Mouse (Mus musculus): ENCODE data around the gene Adgre1. TPM values are rescaled to one million over a fixed set of nuclear protein-coding genes. Genes with fewer than 3 reads are reported as not detected.

Adgre1 gene
- polyA plus RNA-seq, 1 experiment = not detected

- H3K4me3 ChIP-seq (ENCODE audit: low read depth, low read length) = no peak overlapping the region
- no peak overlapping the region for H3K9ac ChIP-seq (ENCODE audit: low read depth, poor library complexity, severe bottlenecking)
- H3K36me3 ChIP-seq (ENCODE audit: control insufficient read depth, insufficient read depth, low read length, poor library complexity, severe bottlenecking) = no peaks in the 10 kb centered on the region
- no peaks in the 10 kb centered on the region for H3K9me3 ChIP-seq (replicated peaks; ENCODE audit: control insufficient read depth, insufficient read depth, low read length, poor library complexity, severe bottlenecking)
- H3K27me3 ChIP-seq (ENCODE audit: control insufficient read depth, insufficient read depth, low read length, poor library complexity, severe bottlenecking) = no peaks in the 10 kb centered on the region
- H3K27ac ChIP-seq (ENCODE audit: insufficient read depth, low read length) = no peak overlapping the region
- TF ChIP-seq EP300 (IDR thresholded peaks at IDR 0.05; ENCODE audit: insufficient read depth, low read depth, low read length) (no peak), POLR2A (IDR thresholded peaks at IDR 0.05; ENCODE audit: insufficient read depth, low read length) (no peak), CTCF (IDR thresholded peaks at IDR 0.05; ENCODE audit: low read depth, low read length) (no peak)
- H3K4me1 ChIP-seq (ENCODE audit: control insufficient read depth, insufficient read depth, low read length) = no peaks in the 10 kb centered on the region
Observed at GRCm38 (mm10) chr17:57351107-57351506, 7.4 kb upstream of the Adgre1 start.

GRCm38 (mm10) chr17:57359485-57360241, 1.2 kb downstream of the Adgre1 start:
- Histone ChIP-seq H3K9me3 (replicated peaks; ENCODE audit: control insufficient read depth, insufficient read depth, low read length, poor library complexity, severe bottlenecking) (no peaks in the 10 kb centered on the region), H3K36me3 (ENCODE audit: control insufficient read depth, insufficient read depth, low read length, poor library complexity, severe bottlenecking) (no peaks in the 10 kb centered on the region), H3K4me3 (ENCODE audit: low read depth, low read length) (no peak overlapping the region), H3K9ac (ENCODE audit: low read depth, poor library complexity, severe bottlenecking) (no peak overlapping the region), H3K27ac (ENCODE audit: insufficient read depth, low read length) (no peak overlapping the region), H3K4me1 (ENCODE audit: control insufficient read depth, insufficient read depth, low read length) (no peaks in the 10 kb centered on the region), H3K27me3 (ENCODE audit: control insufficient read depth, insufficient read depth, low read length, poor library complexity, severe bottlenecking) (no peaks in the 10 kb centered on the region; the same call in 1 of the 2 replicates)
- no peak for TF ChIP-seq CTCF (IDR thresholded peaks at IDR 0.05; ENCODE audit: low read depth, low read length)
- no peak for TF ChIP-seq EP300 (IDR thresholded peaks at IDR 0.05; ENCODE audit: insufficient read depth, low read depth, low read length)
- no peak for TF ChIP-seq POLR2A (IDR thresholded peaks at IDR 0.05; ENCODE audit: insufficient read depth, low read length)

Other genes starting within 250 kb of the Adgre1 start
- gene Cd70, start 208.9 kb upstream of the Adgre1 start, polyA plus RNA-seq (2011; ENCODE audit: insufficient read depth, insufficient read length, low read depth, missing spikeins) = not detected in 2 replicates
- gene Tnfsf14, start 164.5 kb upstream of the Adgre1 start, polyA plus RNA-seq (2011; ENCODE audit: insufficient read depth, insufficient read length, low read depth, missing spikeins) = not detected in 2 replicates
- 0.94 TPM in 1 of 2 replicates, not detected in the other for gene C3, start 130.6 kb upstream of the Adgre1 start, polyA plus RNA-seq (2011; ENCODE audit: insufficient read depth, insufficient read length, low read depth, missing spikeins)
- gene Gpr108, start 110.2 kb upstream of the Adgre1 start, polyA plus RNA-seq (2011; ENCODE audit: insufficient read depth, insufficient read length, low read depth, missing spikeins) = 13.1 and 14.2 TPM in 2 replicates
- 59.0 and 61.1 TPM in 2 replicates for gene Trip10, start 109.2 kb upstream of the Adgre1 start, polyA plus RNA-seq (2011; ENCODE audit: insufficient read depth, insufficient read length, low read depth, missing spikeins)
- gene Vav1, start 79.6 kb upstream of the Adgre1 start, polyA plus RNA-seq (2011; ENCODE audit: insufficient read depth, insufficient read length, low read depth, missing spikeins) = not detected in 2 replicates
- gene Vmn2r120, start 186.8 kb downstream of the Adgre1 start, polyA plus RNA-seq (2011; ENCODE audit: insufficient read depth, insufficient read length, low read depth, missing spikeins) = 0.06 and 0.13 TPM in 2 replicates

Measured in ES-Bruce4 (cell line).